Mouse (Mus musculus) megakaryocyte, adult 5-6 weeks (primary cell): ENCODE data around the gene E2f4. TPM values are rescaled to one million over a fixed set of nuclear protein-coding genes. Genes with fewer than 3 reads are reported as not detected.
"Not testable (repeated sequence)": the region's sequence is repeated elsewhere in the genome, so short reads cannot be mapped to it uniquely, and the experiment has no call there.

Experiments
- ATAC-seq: 2 replicates; pipeline ENCODE4 v1.8.0; 2016; ENCODE audit warnings: mild to moderate bottlenecking, inconsistent platforms; ENCODE audit not compliant: poor library complexity, severe bottlenecking
- total RNA-seq, 2 experiments: library from RNA; stranded (forward) in 1 of 2; stranded (reverse) in 1 of 2; fragments of 153-499, 151-499 nt in 1 of 2; fragments of 221-1000, 200-1000 nt in 1 of 2; gene quantifications; 2 replicates each; pipeline versions ENCODE4 v1.2.3 to v1.2.4; 2015 to 2017

The E2f4 gene
- total RNA-seq, 2 experiments from 2014 or later = 26.9 to 75.8 TPM

GRCm38 (mm10) chr8:105291364-105291763 is 6.1 kb upstream of the E2f4 start:
- not testable (repeated sequence) for ATAC-seq

GRCm38 (mm10) chr8:105291802-105292201 is 5.7 kb upstream of the E2f4 start:
- not testable (repeated sequence) for ATAC-seq

- ATAC-seq = no peak
These were observed 5.0 kb upstream of the E2f4 start for GRCm38 (mm10) chr8:105292471-105292870.

GRCm38 (mm10) chr8:105293405-105293804 is 4.1 kb upstream of the E2f4 start:
- no peak for ATAC-seq

- no peak for ATAC-seq
These were observed 2.7 kb upstream of the E2f4 start for GRCm38 (mm10) chr8:105294776-105295175.

GRCm38 (mm10) chr8:105295256-105295655 is 2.2 kb upstream of the E2f4 start:
- ATAC-seq = no peak

- ATAC-seq = no peak
These were observed 1.4 kb upstream of the E2f4 start, which contains the start of gene Exoc3l for GRCm38 (mm10) chr8:105295895-105296573. Exoc3l (minus strand) TSS chr8:105296101.

GRCm38 (mm10) chr8:105298351-105299252 is 1.1 kb downstream of the E2f4 start:
- ATAC-seq = no peak

GRCm38 (mm10) chr8:105299962-105300361 is 2.5 kb downstream of the E2f4 start:
- no peak for ATAC-seq

- ATAC-seq = no peak
These were observed 5.9 kb downstream of the E2f4 start for GRCm38 (mm10) chr8:105303396-105303795.

- no peak for ATAC-seq
These were observed 6.4 kb downstream of the E2f4 start for GRCm38 (mm10) chr8:105303874-105304273.

- no peak for ATAC-seq
These were observed 7.1 kb downstream of the E2f4 start for GRCm38 (mm10) chr8:105304325-105305210.

- peak; percentile 33 for ATAC-seq
These were observed 8.0 kb downstream of the E2f4 start, which contains the start of gene Elmo3 for GRCm38 (mm10) chr8:105305211-105306145. Elmo3 (plus strand) TSS chr8:105305601.

GRCm38 (mm10) chr8:105306146-105306691 is 8.8 kb downstream of the E2f4 start:
- no peak for ATAC-seq

GRCm38 (mm10) chr8:105307670-105308069 is 10.2 kb downstream of the E2f4 start:
- ATAC-seq = no peak

- ATAC-seq = no peak
These were observed 11.0 kb downstream of the E2f4 start for GRCm38 (mm10) chr8:105308428-105308827.

- ATAC-seq = no peak
These were observed 11.8 kb downstream of the E2f4 start for GRCm38 (mm10) chr8:105309142-105309847.

- ATAC-seq = no peak
These were observed 12.7 kb downstream of the E2f4 start for GRCm38 (mm10) chr8:105310118-105310517.

GRCm38 (mm10) chr8:105311718-105312117 is 14.3 kb downstream of the E2f4 start:
- no peak for ATAC-seq
